Mouse (Mus musculus): Measurements from ENCODE around the gene Erfe.

Erfe gene

GRCm38 (mm10) chr1:91373414-91373835 lies 7.2 kb downstream of the Erfe start:
- DNase-seq (ENCODE audit: inconsistent ontology term): no peak

- DNase-seq (ENCODE audit: inconsistent ontology term): peak; percentile 48
Measured at GRCm38 (mm10) chr1:91380453-91381090, 14.3 kb downstream of the Erfe start.

- no peak for DNase-seq (ENCODE audit: inconsistent ontology term)
Measured at GRCm38 (mm10) chr1:91381091-91381471, 14.9 kb downstream of the Erfe start.

GRCm38 (mm10) chr1:91390369-91390768 lies 24.1 kb downstream of the Erfe start:
- no peak for DNase-seq (ENCODE audit: inconsistent ontology term)

GRCm38 (mm10) chr1:91397927-91398259 lies 31.7 kb downstream of the Erfe start:
- DNase-seq (ENCODE audit: inconsistent ontology term): no peak

- peak; percentile 95 for DNase-seq (ENCODE audit: inconsistent ontology term)
Measured at GRCm38 (mm10) chr1:91398260-91399062, 32.2 kb downstream of the Erfe start, which contains the start of gene Ilkap. Ilkap (minus strand) TSS chr1:91398815.

GRCm38 (mm10) chr1:91404976-91405375 lies 38.7 kb downstream of the Erfe start:
- DNase-seq (ENCODE audit: inconsistent ontology term): peak; percentile 47

GRCm38 (mm10) chr1:91405406-91406169 lies 39.4 kb downstream of the Erfe start:
- no peak for DNase-seq (ENCODE audit: inconsistent ontology term)

- DNase-seq (ENCODE audit: inconsistent ontology term): no peak
Measured at GRCm38 (mm10) chr1:91407819-91408218, 41.6 kb downstream of the Erfe start.

GRCm38 (mm10) chr1:91411631-91412285 lies 45.5 kb downstream of the Erfe start:
- DNase-seq (ENCODE audit: inconsistent ontology term): no peak

GRCm38 (mm10) chr1:91412286-91413029 lies 46.2 kb downstream of the Erfe start:
- no peak for DNase-seq (ENCODE audit: inconsistent ontology term)

GRCm38 (mm10) chr1:91413030-91413506 lies 46.8 kb downstream of the Erfe start:
- peak; percentile 97 for DNase-seq (ENCODE audit: inconsistent ontology term)

- no peak for DNase-seq (ENCODE audit: inconsistent ontology term)
Measured at GRCm38 (mm10) chr1:91413536-91413897, 47.3 kb downstream of the Erfe start.

- peak; percentile 88 for DNase-seq (ENCODE audit: inconsistent ontology term)
Measured at GRCm38 (mm10) chr1:91413898-91414594, 47.8 kb downstream of the Erfe start, which contains the start of gene Hes6. Hes6 (minus strand) TSS chr1:91414038.

GRCm38 (mm10) chr1:91414903-91415302 lies 48.7 kb downstream of the Erfe start:
- no peak for DNase-seq (ENCODE audit: inconsistent ontology term)

- DNase-seq (ENCODE audit: inconsistent ontology term): no peak
Measured at GRCm38 (mm10) chr1:91415311-91415710, 49.1 kb downstream of the Erfe start.

- no peak for DNase-seq (ENCODE audit: inconsistent ontology term)
Measured at GRCm38 (mm10) chr1:91417991-91418390, 51.8 kb downstream of the Erfe start.

GRCm38 (mm10) chr1:91419862-91420600 lies 53.8 kb downstream of the Erfe start:
- DNase-seq (ENCODE audit: inconsistent ontology term): no peak

- DNase-seq (ENCODE audit: inconsistent ontology term): no peak
Measured at GRCm38 (mm10) chr1:91420601-91421065, 54.4 kb downstream of the Erfe start.
